In the genomic region with DNA sequence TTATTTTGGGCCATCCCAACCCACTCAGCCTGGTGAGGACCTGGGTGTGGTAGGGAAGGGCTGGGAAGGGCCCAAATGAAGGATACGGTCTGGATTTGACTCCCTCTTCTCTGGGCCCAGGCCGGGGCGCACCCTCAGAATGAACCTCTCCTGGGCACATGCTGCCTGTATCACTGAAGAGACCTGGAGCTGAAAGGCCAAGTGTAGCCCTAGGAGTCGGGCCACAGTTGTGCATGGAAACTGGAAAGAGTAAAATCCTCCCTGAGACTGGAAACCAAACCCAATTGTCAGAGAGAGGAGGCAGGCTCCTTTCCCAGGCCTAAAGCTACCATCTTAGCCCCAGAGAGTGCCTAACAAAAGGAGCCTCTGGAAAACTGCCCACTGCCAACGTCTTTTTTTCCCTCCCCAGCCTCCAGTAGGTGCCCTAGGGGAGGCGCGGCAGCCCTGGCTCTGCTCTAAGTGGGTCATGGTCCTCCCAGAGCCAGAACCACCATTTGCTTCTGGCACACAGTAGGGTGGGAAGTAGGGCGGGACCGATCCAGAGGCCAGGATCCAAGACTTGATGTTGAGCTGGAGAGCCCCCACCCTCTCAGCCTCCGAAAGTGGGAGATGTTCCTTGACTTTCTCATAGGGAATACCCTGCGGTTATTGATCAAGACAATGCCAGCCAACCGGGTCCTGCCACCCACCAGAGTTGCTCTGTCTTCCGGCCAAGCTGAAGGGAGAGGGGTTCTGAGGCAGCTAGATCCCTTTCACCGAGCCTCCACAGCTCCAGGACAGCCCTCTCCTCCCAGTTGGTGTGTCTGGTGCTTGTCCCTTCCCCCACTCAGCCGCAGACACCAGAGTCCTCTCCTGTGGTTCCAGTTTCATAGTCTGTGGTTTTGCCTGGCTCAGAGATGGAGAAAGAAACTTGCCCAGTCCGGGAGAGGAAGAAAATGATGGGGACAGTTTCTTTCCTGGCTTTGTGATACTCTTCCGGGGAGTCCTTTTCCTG, we compare ENCODE assay signal across 8 mouse cellular contexts. TPM values are rescaled to one million over a fixed set of nuclear protein-coding genes. Genes with fewer than 3 reads are reported as not detected.
DNase-seq lines count a peak whose midpoint lies in the region; ATAC-seq and TF ChIP-seq lines count a peak whose summit lies in the region.

No protein-coding gene starts in this region.

- ATAC-seq in forebrain, embryonic 16.5 days: peak; percentile 11
- peak; percentile 43; the same call in 1 of the 2 replicates for ATAC-seq in midbrain, embryonic 16.5 days

- peaks cover 3% of the 10 kb centered on the region; the same call in 1 of the 2 replicates for H3K36me3 ChIP-seq in forebrain, embryonic 16.5 days (ENCODE audit: control insufficient read depth, insufficient read depth)
- peaks cover 62% of the 10 kb centered on the region for H3K36me3 ChIP-seq in limb, embryonic 10.5 days
- H3K36me3 ChIP-seq in midbrain, embryonic 16.5 days (ENCODE audit: control insufficient read depth, insufficient read depth, low read length): no peaks in the 10 kb centered on the region

- peak overlapping the region; percentile 86 for H3K9ac ChIP-seq in forebrain, embryonic 16.5 days (replicated peaks; ENCODE audit: low read depth, low read length)
- peak overlapping the region; percentile 76 for H3K9ac ChIP-seq in midbrain, embryonic 16.5 days (ENCODE audit: low read depth, low read length)

- peak overlapping the region; percentile 75 for H3K4me3 ChIP-seq in lung, adult 2 months (replicated peaks; ENCODE audit: extremely low read depth, low read depth, low read length)
- H3K4me3 ChIP-seq in bone marrow macrophage, adult 2 months (ENCODE audit: insufficient read depth, low read length): peak overlapping the region; percentile 52
- peak overlapping the region; percentile 68 for H3K4me3 ChIP-seq in forebrain, embryonic 16.5 days (replicated peaks; ENCODE audit: low read length)
- peak overlapping the region; percentile 84 for H3K4me3 ChIP-seq in limb, embryonic 10.5 days
- H3K4me3 ChIP-seq in midbrain, embryonic 16.5 days (ENCODE audit: low read depth, low read length): peak overlapping the region; percentile 55

- no peaks in the 10 kb centered on the region for H3K9me3 ChIP-seq in forebrain, embryonic 16.5 days (ENCODE audit: control insufficient read depth, low read length)
- H3K9me3 ChIP-seq in limb, embryonic 10.5 days (replicated peaks): no peaks in the 10 kb centered on the region
- H3K9me3 ChIP-seq in midbrain, embryonic 16.5 days (replicated peaks; ENCODE audit: control insufficient read depth, low read length, poor library complexity, severe bottlenecking): no peaks in the 10 kb centered on the region

- DNase-seq in lung, adult 2 months: no peak
- no peak for DNase-seq in lung, postnatal 25 days (ENCODE audit: low spot score)
- peak; percentile 55 for DNase-seq in limb, embryonic 10.5 days (ENCODE audit: low spot score)
- no peak for DNase-seq in embryo, embryonic 10.5 days (ENCODE audit: low spot score)
- no peak for DNase-seq in left cerebral cortex, adult 9 months (ENCODE audit: low spot score in 2 of 2)

- TF ChIP-seq CTCF in lung, adult 2 months (IDR thresholded peaks at IDR 0.05; ENCODE audit: insufficient read depth, low read length): no peak
- no peak for TF ChIP-seq CTCF in bone marrow macrophage, adult 2 months (IDR thresholded peaks at IDR 0.05; ENCODE audit: low read depth, low read length)

- 14% methylated on average over 17 of the region's 17 CpGs for WGBS in lung, adult 2 months
- 33% methylated on average over 17 of the region's 17 CpGs for WGBS in forebrain, embryonic 16.5 days
- 41% methylated on average over 17 of the region's 17 CpGs for WGBS in limb, embryonic 10.5 days
- 34% methylated on average over 17 of the region's 17 CpGs for WGBS in midbrain, embryonic 16.5 days

- peaks cover 23% of the 10 kb centered on the region for H3K4me1 ChIP-seq in lung, adult 2 months (ENCODE audit: control insufficient read depth, insufficient read depth, low read length)
- peaks cover 28% of the 10 kb centered on the region for H3K4me1 ChIP-seq in bone marrow macrophage, adult 2 months (ENCODE audit: control insufficient read depth, insufficient read depth, low read length)
- H3K4me1 ChIP-seq in forebrain, embryonic 16.5 days (replicated peaks; ENCODE audit: control insufficient read depth, insufficient read depth, low read length): peaks cover 38% of the 10 kb centered on the region
- peaks cover 58% of the 10 kb centered on the region for H3K4me1 ChIP-seq in limb, embryonic 10.5 days
- peaks cover 20% of the 10 kb centered on the region for H3K4me1 ChIP-seq in midbrain, embryonic 16.5 days (ENCODE audit: control insufficient read depth, insufficient read depth, low read length)

- H3K27me3 ChIP-seq in forebrain, embryonic 16.5 days (replicated peaks; ENCODE audit: control insufficient read depth, insufficient read depth, low read length): no peaks in the 10 kb centered on the region
- no peaks in the 10 kb centered on the region for H3K27me3 ChIP-seq in limb, embryonic 10.5 days (ENCODE audit: low read depth, poor library complexity, severe bottlenecking)
- no peaks in the 10 kb centered on the region for H3K27me3 ChIP-seq in midbrain, embryonic 16.5 days (ENCODE audit: control insufficient read depth, insufficient read depth, low read depth, low read length)

- no peak; the same call in 1 of the 2 replicates for TF ChIP-seq POLR2A in lung, adult 2 months (IDR thresholded peaks at IDR 0.05; ENCODE audit: borderline replicate concordance, extremely low read depth, low read depth, low read length)
- no peak for TF ChIP-seq POLR2A in bone marrow macrophage, adult 2 months (IDR thresholded peaks at IDR 0.05; ENCODE audit: borderline replicate concordance, low read depth, low read length)

- H3K27ac ChIP-seq in bone marrow macrophage, adult 2 months (ENCODE audit: insufficient read depth, low read depth, low read length): peak overlapping the region; percentile 8
- peak overlapping the region; percentile 91 for H3K27ac ChIP-seq in forebrain, embryonic 16.5 days (ENCODE audit: low read length)
- H3K27ac ChIP-seq in limb, embryonic 10.5 days: peak overlapping the region; percentile 96
- H3K27ac ChIP-seq in midbrain, embryonic 16.5 days (ENCODE audit: low read length): peak overlapping the region; percentile 79

- H3K4me2 ChIP-seq in forebrain, embryonic 16.5 days (ENCODE audit: low read length): peak overlapping the region; percentile 69
- H3K4me2 ChIP-seq in midbrain, embryonic 16.5 days (ENCODE audit: low read length): peak overlapping the region; percentile 88

RNA-seq across cellular contexts. Expression of gene Mmp14, which starts 1.7 kb away (rescaled TPM):
- 119 and 130 TPM in 2 replicates for polyA plus RNA-seq in lung, adult 2 months (2012; rRNA removed)
- polyA plus RNA-seq in bone marrow macrophage, adult 2 months (2012; ENCODE audit: insufficient read depth, insufficient read length, missing spikeins): 20.2 and 24.9 TPM in 2 replicates
- 49.4 and 62.3 TPM in 2 replicates for polyA plus RNA-seq in forebrain, embryonic 16.5 days (2015; fragmentation: Nextera tagmentation; extraction: Ambion mirVana)
- polyA plus RNA-seq in limb, embryonic 10.5 days (2016; fragmentation: Nextera tagmentation; extraction: Ambion mirVana): 68.3 and 84.7 TPM in 2 replicates
- polyA plus RNA-seq in midbrain, embryonic 16.5 days (2015; fragmentation: Nextera tagmentation; extraction: Ambion mirVana): 43.5 and 43.9 TPM in 2 replicates

RNA-seq across cellular contexts. Expression of gene Mrpl52, which starts 6.4 kb away (rescaled TPM):
- polyA plus RNA-seq in lung, adult 2 months (2012; rRNA removed): 185 and 290 TPM in 2 replicates
- 88.5 and 89.7 TPM in 2 replicates for polyA plus RNA-seq in bone marrow macrophage, adult 2 months (2012; ENCODE audit: insufficient read depth, insufficient read length, missing spikeins)
- 229 and 239 TPM in 2 replicates for polyA plus RNA-seq in forebrain, embryonic 16.5 days (2015; fragmentation: Nextera tagmentation; extraction: Ambion mirVana)
- polyA plus RNA-seq in limb, embryonic 10.5 days (2016; fragmentation: Nextera tagmentation; extraction: Ambion mirVana): 198 and 219 TPM in 2 replicates
- 247 and 252 TPM in 2 replicates for polyA plus RNA-seq in midbrain, embryonic 16.5 days (2015; fragmentation: Nextera tagmentation; extraction: Ambion mirVana)

RNA-seq across cellular contexts. Expression of gene Slc7a7, which starts 15.6 kb away (rescaled TPM):
- polyA plus RNA-seq in lung, adult 2 months (2012; rRNA removed): 23.1 and 29.2 TPM in 2 replicates
- polyA plus RNA-seq in bone marrow macrophage, adult 2 months (2012; ENCODE audit: insufficient read depth, insufficient read length, missing spikeins): 30.9 and 32.7 TPM in 2 replicates
- polyA plus RNA-seq in forebrain, embryonic 16.5 days (2015; fragmentation: Nextera tagmentation; extraction: Ambion mirVana): 3.9 and 4.9 TPM in 2 replicates
- polyA plus RNA-seq in limb, embryonic 10.5 days (2016; fragmentation: Nextera tagmentation; extraction: Ambion mirVana): 2.3 and 3.1 TPM in 2 replicates
- 4.3 and 4.9 TPM in 2 replicates for polyA plus RNA-seq in midbrain, embryonic 16.5 days (2015; fragmentation: Nextera tagmentation; extraction: Ambion mirVana)

RNA-seq across cellular contexts. Expression of gene Lrp10, which starts 30.8 kb away (rescaled TPM):
- 184 and 199 TPM in 2 replicates for polyA plus RNA-seq in lung, adult 2 months (2012; rRNA removed)
- polyA plus RNA-seq in bone marrow macrophage, adult 2 months (2012; ENCODE audit: insufficient read depth, insufficient read length, missing spikeins): 64.2 and 81.2 TPM in 2 replicates
- polyA plus RNA-seq in forebrain, embryonic 16.5 days (2015; fragmentation: Nextera tagmentation; extraction: Ambion mirVana): 30.8 and 34.3 TPM in 2 replicates
- 23.9 and 24.4 TPM in 2 replicates for polyA plus RNA-seq in limb, embryonic 10.5 days (2016; fragmentation: Nextera tagmentation; extraction: Ambion mirVana)
- polyA plus RNA-seq in midbrain, embryonic 16.5 days (2015; fragmentation: Nextera tagmentation; extraction: Ambion mirVana): 26.9 and 28.2 TPM in 2 replicates

RNA-seq across cellular contexts. Expression of gene Rem2, which starts 42.8 kb away (rescaled TPM):
- polyA plus RNA-seq in lung, adult 2 months (2012; rRNA removed): 3.0 TPM in 2 replicates
- polyA plus RNA-seq in bone marrow macrophage, adult 2 months (2012; ENCODE audit: insufficient read depth, insufficient read length, missing spikeins): not detected in 2 replicates
- polyA plus RNA-seq in forebrain, embryonic 16.5 days (2015; fragmentation: Nextera tagmentation; extraction: Ambion mirVana): 21.0 and 27.7 TPM in 2 replicates
- 3.6 and 5.3 TPM in 2 replicates for polyA plus RNA-seq in limb, embryonic 10.5 days (2016; fragmentation: Nextera tagmentation; extraction: Ambion mirVana)
- polyA plus RNA-seq in midbrain, embryonic 16.5 days (2015; fragmentation: Nextera tagmentation; extraction: Ambion mirVana): 46.0 and 48.9 TPM in 2 replicates

Comparison
In these comparisons a context has a peak if more than half of its experiments do, and no peak if none do; other contexts are left out.
1. H3K27ac ChIP-seq: peak in every context shown above with its lines; median percentile 96 in limb, embryonic 10.5 days; 91 in forebrain, embryonic 16.5 days; 79 in midbrain, embryonic 16.5 days; 8 in bone marrow macrophage, adult 2 months.